Mouse (Mus musculus): Measurements from ENCODE around the gene Piwil1. TPM values are rescaled to one million over a fixed set of nuclear protein-coding genes. Genes with fewer than 3 reads are reported as not detected.

Piwil1 gene
- not detected in 2 replicates for polyA plus RNA-seq (2012; rRNA removed)

GRCm38 (mm10) chr5:128702224-128702623 is at the start of gene Piwil1:
Gene Piwil1 (plus strand): TSS chr5:128702524.
- H3K36me3 ChIP-seq (ENCODE audit: control insufficient read depth, insufficient read depth, low read length) = no peaks in the 10 kb centered on the region
- no peaks in the 10 kb centered on the region for H3K27me3 ChIP-seq (ENCODE audit: control insufficient read depth, insufficient read depth, low read length)
- H3K4me1 ChIP-seq (ENCODE audit: control insufficient read depth, insufficient read depth, insufficient read length) = no peaks in the 10 kb centered on the region
- no peak within 1 kb of the TSS for H3K27ac ChIP-seq (ENCODE audit: insufficient read depth, low read length)
- 80% methylated on average over 4 of the region's 4 CpGs for WGBS
- H3K4me3 ChIP-seq (ENCODE audit: extremely low read depth, insufficient read depth, insufficient read length) = no peak within 1 kb of the TSS
- TF ChIP-seq CTCF (IDR thresholded peaks at IDR 0.05; ENCODE audit: extremely low read depth, insufficient read depth, insufficient read length, insufficient replicate concordance) = no peak
- TF ChIP-seq POLR2A (IDR thresholded peaks at IDR 0.05; ENCODE audit: low read depth, low read length) = no peak
- DNase-seq (ENCODE audit: low read depth in 1 of 2, low spot score in 2 of 2) = no peak

GRCm38 (mm10) chr5:128656496-128657135 is 45.7 kb upstream of the Piwil1 start:
- no peak for TF ChIP-seq CTCF (IDR thresholded peaks at IDR 0.05; ENCODE audit: extremely low read depth, insufficient read depth, insufficient read length, insufficient replicate concordance)
- no peak for TF ChIP-seq POLR2A (IDR thresholded peaks at IDR 0.05; ENCODE audit: low read depth, low read length)
- Histone ChIP-seq H3K36me3 (ENCODE audit: control insufficient read depth, insufficient read depth, low read length) (no peaks in the 10 kb centered on the region), H3K4me3 (ENCODE audit: extremely low read depth, insufficient read depth, insufficient read length) (no peak overlapping the region), H3K27ac (ENCODE audit: insufficient read depth, low read length) (no peak overlapping the region), H3K4me1 (ENCODE audit: control insufficient read depth, insufficient read depth, insufficient read length) (no peaks in the 10 kb centered on the region), H3K27me3 (ENCODE audit: control insufficient read depth, insufficient read depth, low read length) (no peaks in the 10 kb centered on the region)
- 75% methylated on average over 22 of the region's 22 CpGs for WGBS
- no peak for DNase-seq (ENCODE audit: low read depth in 1 of 2, low spot score in 2 of 2)

- Histone ChIP-seq H3K27me3 (ENCODE audit: control insufficient read depth, insufficient read depth, low read length) (no peaks in the 10 kb centered on the region), H3K36me3 (ENCODE audit: control insufficient read depth, insufficient read depth, low read length) (no peaks in the 10 kb centered on the region), H3K4me1 (ENCODE audit: control insufficient read depth, insufficient read depth, insufficient read length) (no peaks in the 10 kb centered on the region), H3K27ac (ENCODE audit: insufficient read depth, low read length) (no peak overlapping the region), H3K4me3 (ENCODE audit: extremely low read depth, insufficient read depth, insufficient read length) (no peak overlapping the region)
- DNase-seq (ENCODE audit: low read depth in 1 of 2, low spot score in 2 of 2) = no peak
- TF ChIP-seq CTCF (IDR thresholded peaks at IDR 0.05; ENCODE audit: extremely low read depth, insufficient read depth, insufficient read length, insufficient replicate concordance) = no peak
- no peak for TF ChIP-seq POLR2A (IDR thresholded peaks at IDR 0.05; ENCODE audit: low read depth, low read length)
- WGBS = 60% methylated on average over 8 of the region's 8 CpGs
These were observed 42.2 kb upstream of the Piwil1 start for GRCm38 (mm10) chr5:128660101-128660500.

GRCm38 (mm10) chr5:128662881-128663280 is 39.4 kb upstream of the Piwil1 start:
- DNase-seq (ENCODE audit: low read depth in 1 of 2, low spot score in 2 of 2) = no peak
- Histone ChIP-seq H3K36me3 (ENCODE audit: control insufficient read depth, insufficient read depth, low read length) (no peaks in the 10 kb centered on the region), H3K4me3 (ENCODE audit: extremely low read depth, insufficient read depth, insufficient read length) (no peak overlapping the region), H3K27me3 (ENCODE audit: control insufficient read depth, insufficient read depth, low read length) (no peaks in the 10 kb centered on the region), H3K27ac (ENCODE audit: insufficient read depth, low read length) (no peak overlapping the region), H3K4me1 (ENCODE audit: control insufficient read depth, insufficient read depth, insufficient read length) (no peaks in the 10 kb centered on the region)
- 90% methylated on average over 6 of the region's 6 CpGs for WGBS
- TF ChIP-seq CTCF (IDR thresholded peaks at IDR 0.05; ENCODE audit: extremely low read depth, insufficient read depth, insufficient read length, insufficient replicate concordance) = no peak
- no peak for TF ChIP-seq POLR2A (IDR thresholded peaks at IDR 0.05; ENCODE audit: low read depth, low read length)

GRCm38 (mm10) chr5:128663976-128664375 is 38.3 kb upstream of the Piwil1 start:
- TF ChIP-seq CTCF (IDR thresholded peaks at IDR 0.05; ENCODE audit: extremely low read depth, insufficient read depth, insufficient read length, insufficient replicate concordance) = no peak
- no peak for TF ChIP-seq POLR2A (IDR thresholded peaks at IDR 0.05; ENCODE audit: low read depth, low read length)
- no peak overlapping the region for H3K4me3 ChIP-seq (ENCODE audit: extremely low read depth, insufficient read depth, insufficient read length)
- H3K4me1 ChIP-seq (ENCODE audit: control insufficient read depth, insufficient read depth, insufficient read length) = no peaks in the 10 kb centered on the region
- no peaks in the 10 kb centered on the region for H3K36me3 ChIP-seq (ENCODE audit: control insufficient read depth, insufficient read depth, low read length)
- WGBS = 89% methylated on average over 7 of the region's 7 CpGs
- DNase-seq (ENCODE audit: low read depth in 1 of 2, low spot score in 2 of 2) = no peak
- H3K27me3 ChIP-seq (ENCODE audit: control insufficient read depth, insufficient read depth, low read length) = no peaks in the 10 kb centered on the region
- no peak overlapping the region for H3K27ac ChIP-seq (ENCODE audit: insufficient read depth, low read length)

- H3K27me3 ChIP-seq (ENCODE audit: control insufficient read depth, insufficient read depth, low read length) = no peaks in the 10 kb centered on the region
- TF ChIP-seq POLR2A (IDR thresholded peaks at IDR 0.05; ENCODE audit: low read depth, low read length) (no peak), CTCF (IDR thresholded peaks at IDR 0.05; ENCODE audit: extremely low read depth, insufficient read depth, insufficient read length, insufficient replicate concordance) (no peak)
- DNase-seq (ENCODE audit: low read depth in 1 of 2, low spot score in 2 of 2) = no peak
- H3K4me3 ChIP-seq (ENCODE audit: extremely low read depth, insufficient read depth, insufficient read length) = no peak overlapping the region
- H3K27ac ChIP-seq (ENCODE audit: insufficient read depth, low read length) = no peak overlapping the region
- no peaks in the 10 kb centered on the region for H3K36me3 ChIP-seq (ENCODE audit: control insufficient read depth, insufficient read depth, low read length)
- 95% methylated on average over 1 of the region's 1 CpGs for WGBS
- H3K4me1 ChIP-seq (ENCODE audit: control insufficient read depth, insufficient read depth, insufficient read length) = no peaks in the 10 kb centered on the region
These were observed 37.3 kb upstream of the Piwil1 start for GRCm38 (mm10) chr5:128665045-128665444.

GRCm38 (mm10) chr5:128667303-128667702 is 35.0 kb upstream of the Piwil1 start:
- TF ChIP-seq CTCF (IDR thresholded peaks at IDR 0.05; ENCODE audit: extremely low read depth, insufficient read depth, insufficient read length, insufficient replicate concordance) (no peak), POLR2A (IDR thresholded peaks at IDR 0.05; ENCODE audit: low read depth, low read length) (no peak)
- 74% methylated on average over 7 of the region's 7 CpGs for WGBS
- no peaks in the 10 kb centered on the region for H3K4me1 ChIP-seq (ENCODE audit: control insufficient read depth, insufficient read depth, insufficient read length)
- no peak for DNase-seq (ENCODE audit: low read depth in 1 of 2, low spot score in 2 of 2)
- H3K36me3 ChIP-seq (ENCODE audit: control insufficient read depth, insufficient read depth, low read length) = no peaks in the 10 kb centered on the region
- no peak overlapping the region for H3K27ac ChIP-seq (ENCODE audit: insufficient read depth, low read length)
- no peak overlapping the region for H3K4me3 ChIP-seq (ENCODE audit: extremely low read depth, insufficient read depth, insufficient read length)
- H3K27me3 ChIP-seq (ENCODE audit: control insufficient read depth, insufficient read depth, low read length) = no peaks in the 10 kb centered on the region
